Mouse (Mus musculus): ENCODE results near the gene Mrgprh.
"Not testable (repeated sequence)": the region's sequence is repeated elsewhere in the genome, so short reads cannot be mapped to it uniquely, and the experiment has no call there.

DNA sequence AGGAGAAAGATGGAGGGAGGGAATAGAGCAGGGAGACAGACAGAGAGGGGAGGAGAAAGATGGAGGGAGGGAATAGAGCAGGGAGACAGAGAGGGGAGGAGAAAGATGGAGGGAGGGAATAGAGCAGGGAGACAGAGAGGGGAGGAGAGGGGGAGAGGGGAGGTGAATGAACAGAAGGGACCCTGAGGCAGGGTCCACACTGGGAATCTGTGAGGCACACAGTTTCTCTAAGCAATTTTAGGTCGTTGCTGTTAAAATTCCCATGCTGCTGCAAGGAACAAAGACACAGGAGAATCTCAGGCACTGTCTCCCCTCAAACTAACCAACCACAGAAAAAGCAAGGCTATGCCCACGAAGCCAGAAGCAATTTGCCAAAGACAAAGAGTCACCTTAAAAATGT lies 22.8 kb downstream of the Mrgprh start:
- TF ChIP-seq TAL1, GATA1 (IDR thresholded peaks at IDR 0.05; ENCODE audit: low read length): not testable (repeated sequence)

All from erythroblast, embryonic 14.5 days (primary cell).